ENCODE assay signal across 20 mouse cellular contexts in genomic region chr13:69294483-69294882, GRCm38 (mm10).
DNase-seq lines count a peak whose midpoint lies in the region; ATAC-seq and TF ChIP-seq lines count a peak whose summit lies in the region.
"Had no signal": no experiment of that assay in that cellular context is flagged by ENCODE, and none has a peak within 500 bp of the region (broad histone marks: within the 10 kb centered on the region; RNA-seq: fewer than 3 reads in every experiment).

No protein-coding gene starts in this region.

- H3K4me1 ChIP-seq in lung, embryonic 15.5 days, result no peaks in the 10 kb centered on the region
- H3K4me1 ChIP-seq: heart, embryonic 10.5 days; hindbrain, embryonic 10.5 days; limb, embryonic 12.5 days; megakaryocyte, embryonic 14.5 days; neural tube, embryonic 13.5 days had no signal

- no peak overlapping the region for H3K4me2 ChIP-seq in lung, embryonic 15.5 days
- H3K4me2 ChIP-seq: limb, embryonic 12.5 days; neural tube, embryonic 13.5 days had no signal

- H3K9me3 ChIP-seq in lung, embryonic 15.5 days, result no peaks in the 10 kb centered on the region
- H3K9me3 ChIP-seq: heart, embryonic 10.5 days; limb, embryonic 12.5 days; neural tube, embryonic 13.5 days had no signal

- no peak overlapping the region for H3K4me3 ChIP-seq in lung, embryonic 15.5 days
- H3K4me3 ChIP-seq in layer of hippocampus, adult 2 months, result no peak overlapping the region
- H3K4me3 ChIP-seq: heart, embryonic 10.5 days; hindbrain, embryonic 10.5 days; limb, embryonic 12.5 days; megakaryocyte, embryonic 14.5 days; neural tube, embryonic 13.5 days had no signal

- peak; percentile 19 to 71 for DNase-seq in frontal cortex, adult 2 months (ENCODE audit: extremely low spot score in 1 of 2, low spot score in 1 of 2)
- DNase-seq in frontal cortex, postnatal 25 days (ENCODE audit: low spot score in 2 of 2), result no peak
- DNase-seq in lung, adult 18-20 months, result no peak
- DNase-seq in layer of hippocampus, adult 2 months (ENCODE audit: low spot score in 2 of 2), result peak; percentile 45 to 56
- DNase-seq in lung, postnatal 14 days, result peak; percentile 8
- no peak for DNase-seq in spleen, postnatal 4 days (ENCODE audit: low spot score in 2 of 2)
- DNase-seq in embryo, embryonic 11 days, result no peak
- DNase-seq: cerebellum, postnatal 36 days; kidney, adult 9 months; kidney, postnatal 4 days; thymus, postnatal 4 days had no signal

- no peak overlapping the region for H3K9ac ChIP-seq in lung, embryonic 15.5 days
- H3K9ac ChIP-seq: limb, embryonic 12.5 days; liver, embryonic 14.5 days; neural tube, embryonic 13.5 days had no signal

- 56% methylated on average over 1 of the region's 1 CpGs for WGBS in lung, embryonic 15.5 days

- no peaks in the 10 kb centered on the region for H3K36me3 ChIP-seq in lung, embryonic 15.5 days
- H3K36me3 ChIP-seq: heart, embryonic 10.5 days; hindbrain, embryonic 10.5 days; limb, embryonic 12.5 days; neural tube, embryonic 13.5 days had no signal

- H3K27ac ChIP-seq in lung, embryonic 15.5 days, result no peak overlapping the region
- no peak overlapping the region for H3K27ac ChIP-seq in layer of hippocampus, adult 2 months
- H3K27ac ChIP-seq: heart, embryonic 10.5 days; hindbrain, embryonic 10.5 days; limb, embryonic 12.5 days; liver, embryonic 14.5 days; neural tube, embryonic 13.5 days; stomach, postnatal 0 days had no signal

- TF ChIP-seq CTCF in layer of hippocampus, adult 2 months (conservative IDR thresholded peaks at IDR 0.05), result no peak

- ATAC-seq in lung, embryonic 15.5 days (ENCODE audit: borderline replicate concordance, extremely low read depth, low FRiP score, low TSS enrichment), result peak; percentile 55; the same call in 1 of the 2 replicates
- ATAC-seq: activated CD4-positive, CD25-positive, alpha-beta regulatory T cell, adult 4 months had no signal

- no peaks in the 10 kb centered on the region for H3K27me3 ChIP-seq in lung, embryonic 15.5 days
- H3K27me3 ChIP-seq: limb, embryonic 12.5 days; megakaryocyte, embryonic 14.5 days; neural tube, embryonic 13.5 days had no signal

Comparison
In these comparisons a context has a peak if more than half of its experiments do, and no peak if none do; other contexts are left out.
1. DNase-seq: peak in frontal cortex, adult 2 months (2 of 2), layer of hippocampus, adult 2 months (2 of 2) and lung, postnatal 14 days (single experiment); none in frontal cortex, postnatal 25 days (0 of 2), lung, adult 18-20 months (0 of 2), spleen, postnatal 4 days (0 of 2) and embryo, embryonic 11 days (single experiment).